Mouse (Mus musculus) layer of hippocampus, adult 6 months (tissue): ENCODE measurements around the gene Aff3. TPM values are rescaled to one million over a fixed set of nuclear protein-coding genes. Genes with fewer than 3 reads are reported as not detected.

Experiments
- long read RNA-seq, 2 experiments: library from polyadenylated mRNA; unstranded; transcript quantifications; one replicate each; pipeline ENCODE4 v2.0.0; 2019 to 2020
- polyA plus RNA-seq: library from polyadenylated mRNA; unstranded; fragments of <200 nt; fragmentation: Nextera tagmentation; gene quantifications from 2 replicates; pipeline ENCODE4 v1.2.3, GENCODE M21; 2021

Aff3 gene
- 6.8 and 7.1 TPM in 2 replicates for polyA plus RNA-seq
- long read RNA-seq, experiment 1, partial matches to known transcripts: 19 of 21 reads
- long read RNA-seq, experiment 1, other reads (novel, unspliced or antisense): 2 of 21 reads
- long read RNA-seq, experiment 2, partial matches to known transcripts: 31 of 46 reads
- long read RNA-seq, experiment 2, other reads (novel, unspliced or antisense): 15 of 46 reads

GRCm38 (mm10) chr1:38664777-38665176 is at the start of gene Aff3:
Aff3 (minus strand) TSS chr1:38664955.

GRCm38 (mm10) chr1:38129501-38130267 is 535.1 kb downstream of the Aff3 start, which contains the start of gene Rev1:
Rev1 (minus strand) TSS chr1:38129801.

Other genes with a start within 250 kb of the Aff3 start
- gene Lonrf2, start 171.8 kb upstream of the Aff3 start, polyA plus RNA-seq: 14.0 and 17.3 TPM in 2 replicates
- 50.4 and 54.3 TPM in 2 replicates for gene Chst10, start 233.2 kb upstream of the Aff3 start, polyA plus RNA-seq